ENCODE assay signal across 17 mouse cellular contexts in the genomic region with DNA sequence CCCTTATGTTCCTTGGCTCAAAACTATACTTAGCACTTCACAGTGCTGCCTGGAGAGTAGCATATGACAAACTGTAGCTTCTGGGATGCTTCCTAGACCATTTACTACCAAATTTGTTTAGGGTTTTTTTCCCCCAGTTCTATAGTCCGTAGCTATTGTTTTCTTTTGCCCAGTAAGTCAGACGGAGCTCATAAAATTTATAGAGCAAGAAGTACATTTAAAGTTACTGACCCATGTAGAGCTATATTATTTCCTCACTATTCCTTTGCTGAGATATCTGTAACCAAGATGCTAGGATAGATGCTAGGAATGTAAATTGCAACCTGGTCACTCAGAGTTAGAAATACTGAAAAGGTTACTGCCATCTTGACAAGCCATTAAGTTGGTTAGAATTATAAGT.
"Had no signal": no experiment of that assay in that cellular context is flagged by ENCODE, and none has a peak within 500 bp of the region (broad histone marks: within the 10 kb centered on the region; RNA-seq: fewer than 3 reads in every experiment).

No protein-coding gene starts in this region.

- H3K4me3 ChIP-seq: lung, embryonic 15.5 days; megakaryocyte, embryonic 14.5 days; midbrain, embryonic 13.5 days; midbrain, embryonic 15.5 days; neural tube, embryonic 12.5 days; stomach, embryonic 15.5 days had no signal

- H3K9ac ChIP-seq: lung, embryonic 15.5 days; midbrain, embryonic 13.5 days; midbrain, embryonic 15.5 days; neural tube, embryonic 12.5 days; stomach, embryonic 15.5 days had no signal

- H3K4me1 ChIP-seq: lung, embryonic 15.5 days; megakaryocyte, embryonic 14.5 days; midbrain, embryonic 13.5 days; midbrain, embryonic 15.5 days; neural tube, embryonic 12.5 days; stomach, embryonic 15.5 days had no signal

- H3K27ac ChIP-seq: lung, embryonic 15.5 days; macrophage; midbrain, embryonic 13.5 days; midbrain, embryonic 15.5 days; neural tube, embryonic 12.5 days; stomach, embryonic 15.5 days; stomach, postnatal 0 days had no signal

- H3K36me3 ChIP-seq: lung, embryonic 15.5 days; midbrain, embryonic 13.5 days; midbrain, embryonic 15.5 days; neural tube, embryonic 12.5 days; stomach, embryonic 15.5 days had no signal

- H3K9me3 ChIP-seq: lung, embryonic 15.5 days; megakaryocyte, embryonic 14.5 days; midbrain, embryonic 13.5 days; midbrain, embryonic 15.5 days; neural tube, embryonic 12.5 days; stomach, embryonic 15.5 days had no signal

- H3K4me2 ChIP-seq: lung, embryonic 15.5 days; midbrain, embryonic 11.5 days; midbrain, embryonic 13.5 days; midbrain, embryonic 15.5 days; neural tube, embryonic 12.5 days; stomach, embryonic 15.5 days had no signal

- H3K27me3 ChIP-seq: lung, embryonic 15.5 days; megakaryocyte, embryonic 14.5 days; midbrain, embryonic 13.5 days; midbrain, embryonic 15.5 days; neural tube, embryonic 12.5 days; stomach, embryonic 15.5 days had no signal

- DNase-seq: lung, adult 2 months; lung, postnatal 14 days; lung, postnatal 36 days; right cerebral cortex, postnatal 14 days; thymus, adult 2 months; thymus, postnatal 25 days; thymus, postnatal 4 days had no signal

- ATAC-seq: lung, postnatal 0 days; midbrain, embryonic 13.5 days; midbrain, embryonic 15.5 days had no signal
